Mouse (Mus musculus) stomach, postnatal 0 days (tissue): ENCODE data around the gene Hmcn1.

Source experiments
- CTCF ChIP-seq: IDR thresholded peaks from 2 replicates; pipeline ENCODE4 v1.5.1; 2016; ENCODE audit warnings: antibody characterized with exemption, low read depth, mild to moderate bottlenecking, moderate library complexity
- EP300 ChIP-seq: optimal IDR thresholded peaks from 2 replicates; pipeline ENCODE3; 2016; ENCODE audit warnings: antibody characterized with exemption

- TF ChIP-seq CTCF (no peak), EP300 (no peak)
Observed at GRCm38 (mm10) chr1:150775742-150776141, 217.5 kb downstream of the Hmcn1 start.
